Mouse (Mus musculus): ENCODE measurements at regions not wholly inside any gene's neighbourhood (a gene's known extent, or its start where the extent isn't known, plus 50 kb on each side); places are given as distances from the start of the nearest gene placed in this dataset.

- Histone ChIP-seq H3K36me3 (no peaks in the 10 kb centered on the region), H3K4me2 (no peak overlapping the region), H3K4me1 (replicated peaks) (no peaks in the 10 kb centered on the region), H3K9ac (replicated peaks) (no peak overlapping the region), H3K4me3 (replicated peaks) (no peak overlapping the region), H3K9me3 (0 out of 2 replicates have a peak, but pooled peaks cover 5% of the 10 kb centered on the region), H3K27me3 (no peaks in the 10 kb centered on the region), H3K27ac (no peak overlapping the region)
- WGBS = 92% methylated on average over 1 of the region's 1 CpGs
- ATAC-seq (ENCODE audit: insufficient number of reproducible peaks, insufficient read depth, low FRiP score, low TSS enrichment, low read depth) = no peak
These were observed 130.7 kb upstream of the Gprin3 start for GRCm38 (mm10) chr6:59556668-59557310.

DNA sequence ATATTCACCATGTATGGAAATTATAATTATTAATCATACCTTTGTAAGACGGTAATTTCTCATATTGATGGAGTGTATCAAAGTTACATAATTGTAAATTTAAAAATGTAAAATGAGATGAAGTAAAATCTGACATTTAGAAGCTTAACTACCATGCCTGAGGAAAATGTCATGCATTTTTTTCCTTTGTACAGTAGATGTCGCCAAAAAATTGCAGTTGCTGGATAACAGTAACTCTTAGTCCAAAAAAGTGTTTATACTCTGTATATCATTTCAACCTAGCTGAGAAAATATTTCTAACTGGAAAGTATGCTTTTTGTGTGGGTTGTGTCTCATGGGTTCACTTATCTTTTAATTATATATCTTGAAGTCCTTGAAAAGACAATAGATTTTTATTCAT lies 110.9 kb upstream of the Gprin3 start:
- no peak overlapping the region for H3K4me2 ChIP-seq
- H3K4me1 ChIP-seq (replicated peaks) = no peaks in the 10 kb centered on the region
- no peaks in the 10 kb centered on the region for H3K27me3 ChIP-seq
- H3K36me3 ChIP-seq = no peaks in the 10 kb centered on the region
- no peak overlapping the region for H3K4me3 ChIP-seq (replicated peaks)
- 63% methylated on average over 2 of the region's 2 CpGs for WGBS
- no peak overlapping the region for H3K27ac ChIP-seq
- H3K9me3 ChIP-seq = no peaks in the 10 kb centered on the region
- no peak overlapping the region for H3K9ac ChIP-seq (replicated peaks)
- ATAC-seq (ENCODE audit: insufficient number of reproducible peaks, insufficient read depth, low FRiP score, low TSS enrichment, low read depth) = no peak

DNA sequence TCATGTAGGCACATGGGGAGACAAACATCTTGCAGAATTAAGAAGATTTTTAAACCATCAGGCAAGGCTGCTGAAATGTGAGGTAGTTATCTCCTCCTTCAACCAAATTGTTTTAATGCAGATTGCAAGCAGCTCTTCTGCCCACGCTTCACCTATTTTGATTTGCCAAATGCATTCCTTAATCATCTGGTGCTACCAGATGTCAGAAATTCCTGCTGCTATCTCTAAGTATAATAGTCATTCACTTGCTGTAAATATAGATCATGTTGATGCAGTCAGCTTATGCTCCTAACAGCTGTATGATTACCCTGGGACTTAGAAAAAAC lies 98.8 kb upstream of the Gprin3 start:
- H3K4me2 ChIP-seq = no peak overlapping the region
- 79% methylated on average over 1 of the region's 1 CpGs for WGBS
- no peak for ATAC-seq (ENCODE audit: insufficient number of reproducible peaks, insufficient read depth, low FRiP score, low TSS enrichment, low read depth)

GRCm38 (mm10) chr6:59524095-59524939 lies 98.2 kb upstream of the Gprin3 start:
- no peak for ATAC-seq (ENCODE audit: insufficient number of reproducible peaks, insufficient read depth, low FRiP score, low TSS enrichment, low read depth)
- 83% methylated on average over 1 of the region's 1 CpGs for WGBS
- Histone ChIP-seq H3K4me2 (no peak overlapping the region), H3K4me3 (replicated peaks) (no peak overlapping the region), H3K36me3 (no peaks in the 10 kb centered on the region), H3K9ac (replicated peaks) (no peak overlapping the region), H3K27me3 (no peaks in the 10 kb centered on the region), H3K9me3 (no peaks in the 10 kb centered on the region), H3K4me1 (replicated peaks) (no peaks in the 10 kb centered on the region), H3K27ac (no peak overlapping the region)

More for the DNA sequence above, 98.8 kb upstream of the Gprin3 start:
- H3K27me3 ChIP-seq = no peaks in the 10 kb centered on the region
- no peaks in the 10 kb centered on the region for H3K36me3 ChIP-seq
- no peak overlapping the region for H3K27ac ChIP-seq
- H3K9me3 ChIP-seq = no peaks in the 10 kb centered on the region
- H3K9ac ChIP-seq (replicated peaks) = no peak overlapping the region
- no peaks in the 10 kb centered on the region for H3K4me1 ChIP-seq (replicated peaks)
- no peak overlapping the region for H3K4me3 ChIP-seq (replicated peaks)

DNA sequence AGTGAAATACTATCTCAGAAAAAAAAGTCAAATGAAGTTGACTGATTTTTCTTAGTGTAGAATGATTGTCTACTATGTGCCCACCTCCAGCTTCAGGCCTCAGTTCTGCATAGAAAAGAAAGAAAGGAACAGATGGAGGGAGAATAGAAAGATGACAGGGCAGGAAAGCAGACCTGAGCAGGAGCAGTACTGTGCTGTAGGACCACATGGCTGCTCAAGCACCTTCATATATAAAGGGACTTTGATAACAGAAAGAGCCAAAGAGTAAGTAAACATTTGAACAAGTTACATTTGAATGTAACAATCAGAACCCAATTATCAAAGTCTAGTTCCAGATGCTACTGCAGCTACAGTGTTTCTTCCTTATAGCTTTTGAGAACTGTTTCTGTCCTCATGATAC lies 96.9 kb upstream of the Gprin3 start:
- Histone ChIP-seq H3K4me1 (replicated peaks) (no peaks in the 10 kb centered on the region), H3K9me3 (no peaks in the 10 kb centered on the region), H3K4me2 (no peak overlapping the region), H3K4me3 (replicated peaks) (no peak overlapping the region), H3K27me3 (no peaks in the 10 kb centered on the region), H3K9ac (replicated peaks) (no peak overlapping the region), H3K36me3 (no peaks in the 10 kb centered on the region), H3K27ac (no peak overlapping the region)
- no peak for ATAC-seq (ENCODE audit: insufficient number of reproducible peaks, insufficient read depth, low FRiP score, low TSS enrichment, low read depth)

- no peaks in the 10 kb centered on the region for H3K4me1 ChIP-seq (replicated peaks)
- WGBS = 45% methylated on average over 1 of the region's 1 CpGs
- no peak for ATAC-seq (ENCODE audit: insufficient number of reproducible peaks, insufficient read depth, low FRiP score, low TSS enrichment, low read depth)
- no peak overlapping the region for H3K4me2 ChIP-seq
- no peak overlapping the region for H3K27ac ChIP-seq
- no peaks in the 10 kb centered on the region for H3K27me3 ChIP-seq
- no peaks in the 10 kb centered on the region for H3K9me3 ChIP-seq
- no peak overlapping the region for H3K4me3 ChIP-seq (replicated peaks)
- no peak overlapping the region for H3K9ac ChIP-seq (replicated peaks)
- no peaks in the 10 kb centered on the region for H3K36me3 ChIP-seq
These were observed 74.7 kb upstream of the Gprin3 start for GRCm38 (mm10) chr6:59500818-59501217.

- 52% methylated on average over 1 of the region's 1 CpGs for WGBS
- no peak for ATAC-seq (ENCODE audit: insufficient number of reproducible peaks, insufficient read depth, low FRiP score, low TSS enrichment, low read depth)
- Histone ChIP-seq H3K36me3 (no peaks in the 10 kb centered on the region), H3K9ac (replicated peaks) (no peak overlapping the region), H3K9me3 (no peaks in the 10 kb centered on the region), H3K4me3 (replicated peaks) (no peak overlapping the region), H3K4me1 (replicated peaks) (no peaks in the 10 kb centered on the region), H3K27me3 (no peaks in the 10 kb centered on the region), H3K27ac (no peak overlapping the region), H3K4me2 (no peak overlapping the region)
These were observed 72.7 kb upstream of the Gprin3 start for GRCm38 (mm10) chr6:59498800-59499199.

- H3K4me3 ChIP-seq (replicated peaks) = no peak overlapping the region
- WGBS = 38% methylated on average over 7 of the region's 7 CpGs
- no peak for ATAC-seq (ENCODE audit: insufficient number of reproducible peaks, insufficient read depth, low FRiP score, low TSS enrichment, low read depth)
These were observed 72.0 kb upstream of the Gprin3 start for GRCm38 (mm10) chr6:59498079-59498478.

DNA sequence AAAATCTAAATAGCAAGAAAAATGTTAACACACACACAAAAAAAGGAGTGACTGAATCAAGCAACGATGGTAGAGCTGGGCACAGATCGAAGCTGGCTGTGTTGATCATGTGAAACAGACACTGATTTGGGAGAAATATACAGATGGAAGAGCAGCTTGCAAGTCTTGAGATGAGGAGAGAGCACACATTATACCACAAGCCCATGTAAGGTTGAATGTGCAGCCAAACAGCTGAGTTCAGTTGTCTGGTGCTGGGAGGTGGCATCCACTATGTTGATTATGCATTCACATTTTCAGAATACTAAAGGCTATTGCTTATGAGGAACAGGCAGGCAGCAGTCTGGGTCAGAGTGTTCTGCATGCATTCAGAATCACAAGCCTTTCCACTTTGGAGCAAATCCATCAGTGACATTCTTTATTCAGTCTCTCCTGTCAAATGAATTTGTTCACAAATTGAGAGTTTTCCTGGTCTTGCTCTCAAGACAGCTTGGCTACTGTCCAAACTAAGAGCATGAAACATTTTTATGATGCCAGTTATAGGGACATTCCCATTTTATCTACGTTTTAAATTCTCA lies 63.0 kb upstream of the Gprin3 start:
- Histone ChIP-seq H3K27me3 (no peaks in the 10 kb centered on the region), H3K27ac (no peak overlapping the region), H3K4me2 (no peak overlapping the region), H3K4me3 (replicated peaks) (no peak overlapping the region), H3K9me3 (0 out of 2 replicates have a peak, but pooled peaks cover 3% of the 10 kb centered on the region), H3K36me3 (no peaks in the 10 kb centered on the region), H3K9ac (replicated peaks) (no peak overlapping the region), H3K4me1 (replicated peaks) (no peaks in the 10 kb centered on the region)
- 84% methylated on average over 3 of the region's 3 CpGs for WGBS
- ATAC-seq (ENCODE audit: insufficient number of reproducible peaks, insufficient read depth, low FRiP score, low TSS enrichment, low read depth) = no peak

More at GRCm38 (mm10) chr6:59498079-59498478, 72.0 kb upstream of the Gprin3 start:
- H3K4me1 ChIP-seq (replicated peaks) = no peaks in the 10 kb centered on the region
- no peak overlapping the region for H3K27ac ChIP-seq
- no peak overlapping the region for H3K4me2 ChIP-seq
- no peaks in the 10 kb centered on the region for H3K27me3 ChIP-seq
- no peaks in the 10 kb centered on the region for H3K9me3 ChIP-seq
- no peak overlapping the region for H3K9ac ChIP-seq (replicated peaks)
- no peaks in the 10 kb centered on the region for H3K36me3 ChIP-seq

- Histone ChIP-seq H3K4me3 (replicated peaks) (no peak overlapping the region), H3K27ac (no peak overlapping the region), H3K4me1 (replicated peaks) (no peaks in the 10 kb centered on the region), H3K9me3 (0 out of 2 replicates have a peak, but pooled peaks cover 3% of the 10 kb centered on the region), H3K4me2 (no peak overlapping the region), H3K9ac (replicated peaks) (no peak overlapping the region), H3K36me3 (no peaks in the 10 kb centered on the region), H3K27me3 (no peaks in the 10 kb centered on the region)
- ATAC-seq (ENCODE audit: insufficient number of reproducible peaks, insufficient read depth, low FRiP score, low TSS enrichment, low read depth) = no peak
- 87% methylated on average over 1 of the region's 1 CpGs for WGBS
These were observed 62.3 kb upstream of the Gprin3 start for GRCm38 (mm10) chr6:59488386-59488785.

- Histone ChIP-seq H3K27me3 (no peaks in the 10 kb centered on the region), H3K27ac (no peak overlapping the region), H3K9me3 (no peaks in the 10 kb centered on the region), H3K4me1 (replicated peaks) (no peaks in the 10 kb centered on the region), H3K4me3 (replicated peaks) (no peak overlapping the region), H3K4me2 (no peak overlapping the region), H3K36me3 (no peaks in the 10 kb centered on the region), H3K9ac (replicated peaks) (no peak overlapping the region)
- WGBS = 94% methylated on average over 3 of the region's 3 CpGs
- no peak for ATAC-seq (ENCODE audit: insufficient number of reproducible peaks, insufficient read depth, low FRiP score, low TSS enrichment, low read depth)
These were observed 57.9 kb upstream of the Gprin3 start for GRCm38 (mm10) chr6:59484004-59484403.
